Mouse (Mus musculus) gastrocnemius, adult 2 months (tissue): ENCODE data around the gene Slit3. TPM values are rescaled to one million over a fixed set of nuclear protein-coding genes. Genes with fewer than 3 reads are reported as not detected.

Experiments used
- DNase-seq: peaks from one replicate; pipeline ENCODE4 v3.0.0; 2022
- H3K27ac ChIP-seq: fragments of 200-600 bp; 2 replicates; pipeline ENCODE4 v1.8.1; 2022; ENCODE audit warnings: mild to moderate bottlenecking
- H3K4me3 ChIP-seq: fragments of 200-600 bp; 2 replicates; pipeline ENCODE4 v1.8.1; 2022; ENCODE audit warnings: mild to moderate bottlenecking, moderate library complexity
- CTCF ChIP-seq: fragments of 200-600 bp; IDR thresholded peaks from 2 replicates; pipeline ENCODE4 v1.8.1; 2022; ENCODE audit warnings: antibody characterized with exemption, mild to moderate bottlenecking, moderate library complexity
- intact Hi-C: fragments of 180-260 bp; cut with DNase I; formaldehyde crosslinking; loops from one replicate; pipeline ENCODE4 v1.15.1; 2025
- total RNA-seq, 2 experiments: library from RNA; stranded (reverse); gene quantifications; 2 replicates each; pipeline ENCODE4 v1.2.3; 2021

Slit3 gene
- total RNA-seq, 2 experiments from 2014 or later, result 9.2 to 10.9 TPM

DNA sequence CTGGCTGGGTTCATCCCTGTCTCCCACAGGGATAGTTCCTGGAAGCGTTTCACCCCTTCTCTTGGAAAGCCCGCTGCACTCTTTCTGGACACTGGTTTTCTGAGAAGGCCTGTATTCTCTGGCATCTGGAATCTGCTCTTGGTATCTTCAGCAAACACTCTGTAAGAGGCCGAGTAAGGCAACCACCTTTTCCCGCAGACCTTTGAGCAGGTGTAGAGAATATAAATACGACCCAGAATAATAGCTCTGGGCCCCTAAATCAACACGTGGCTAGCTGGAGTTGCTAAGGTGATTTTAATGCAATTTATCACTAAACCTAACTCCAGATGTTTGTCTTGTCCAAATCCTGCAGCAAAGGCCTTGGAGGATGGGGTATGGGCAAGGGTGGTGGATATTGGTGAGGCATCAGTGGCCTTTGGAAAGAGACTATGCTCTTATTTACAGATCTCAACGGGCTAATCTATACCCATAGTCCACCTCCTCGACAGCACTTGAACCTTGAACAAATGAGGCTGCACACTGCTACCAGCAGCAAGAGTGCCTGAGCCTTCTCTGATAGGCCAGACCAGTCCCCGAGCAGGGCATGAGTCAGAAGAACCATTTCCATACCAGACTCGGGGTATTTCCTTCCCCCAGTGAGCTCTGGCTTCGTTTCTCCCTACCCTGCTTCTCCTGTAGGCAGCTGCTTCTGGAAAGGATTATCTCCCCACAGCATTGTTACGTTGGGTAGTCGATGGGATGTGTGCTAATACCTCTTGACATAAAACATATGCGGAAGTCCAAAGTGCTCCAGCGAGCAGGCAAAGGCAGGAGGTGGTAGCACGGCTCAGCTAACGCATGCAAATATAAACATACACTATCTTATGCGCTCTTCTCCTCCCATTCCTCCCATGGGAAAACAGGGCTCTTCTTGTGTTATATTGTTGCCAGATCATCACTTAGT is 484.1 kb downstream of the Slit3 start:
- TF ChIP-seq CTCF, result no peak
- no peak for DNase-seq
- no peak overlapping the region for H3K27ac ChIP-seq
- H3K4me3 ChIP-seq, result no peak overlapping the region
- intact Hi-C loops, result no loop called here

DNA sequence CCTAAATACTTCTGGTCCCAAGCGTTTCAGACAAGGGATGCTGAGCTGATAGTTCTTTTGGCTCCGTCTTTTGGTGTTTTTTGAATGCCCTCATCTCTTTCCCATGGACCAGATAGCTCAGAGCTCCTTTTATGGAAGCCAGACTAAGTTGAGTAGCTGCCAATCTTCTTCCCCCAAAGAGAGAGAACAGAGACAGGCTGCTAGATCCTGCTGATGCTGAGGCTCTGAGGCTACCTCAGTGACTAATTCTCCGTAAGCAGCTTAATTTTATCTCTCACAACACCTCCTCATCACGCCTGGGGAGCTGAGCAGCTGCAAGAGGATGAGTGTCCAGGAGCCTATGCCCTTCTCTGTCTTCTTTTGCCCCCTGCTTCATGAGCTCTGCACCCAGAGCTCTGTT is 486.2 kb downstream of the Slit3 start:
- H3K4me3 ChIP-seq, result no peak overlapping the region
- DNase-seq, result no peak
- no peak for TF ChIP-seq CTCF
- no peak overlapping the region for H3K27ac ChIP-seq
- intact Hi-C loops, result no loop called here

- no peak overlapping the region for H3K4me3 ChIP-seq
- no peak for TF ChIP-seq CTCF
- H3K27ac ChIP-seq, result no peak overlapping the region
- no peak for DNase-seq
- intact Hi-C loops, result no loop called here
Measured at GRCm38 (mm10) chr11:35608794-35609193, 487.8 kb downstream of the Slit3 start.

DNA sequence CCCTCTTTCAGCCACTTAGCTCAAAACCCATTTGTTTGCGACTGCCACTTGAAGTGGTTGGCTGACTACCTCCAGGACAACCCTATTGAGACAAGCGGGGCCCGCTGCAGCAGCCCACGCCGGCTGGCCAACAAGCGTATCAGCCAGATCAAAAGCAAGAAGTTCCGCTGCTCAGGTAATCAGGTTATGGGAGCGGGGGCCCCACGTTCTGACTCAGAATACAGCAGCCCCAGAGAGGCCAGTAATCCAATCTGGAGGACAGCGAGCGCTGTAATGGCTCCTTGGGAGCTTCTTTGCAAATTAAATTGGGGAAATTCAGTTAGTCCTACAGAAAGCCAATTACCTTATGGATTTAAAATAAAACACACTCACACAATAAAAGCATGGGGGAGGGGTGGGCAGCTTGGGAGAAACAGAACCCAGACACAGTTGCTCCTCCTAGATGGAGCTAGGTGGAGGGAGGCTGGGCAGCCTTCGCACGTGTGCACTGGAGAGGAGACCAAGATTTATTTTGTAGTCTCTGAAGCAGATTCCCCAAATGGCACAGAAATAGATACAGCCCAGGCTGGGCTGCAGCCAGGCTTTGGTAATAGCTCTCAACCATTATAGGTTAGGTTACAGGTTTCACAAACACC is 491.4 kb downstream of the Slit3 start:
- Histone ChIP-seq H3K27ac (no peak overlapping the region), H3K4me3 (no peak overlapping the region)
- intact Hi-C loops, result no loop called here
- no peak for DNase-seq
- no peak for TF ChIP-seq CTCF

DNA sequence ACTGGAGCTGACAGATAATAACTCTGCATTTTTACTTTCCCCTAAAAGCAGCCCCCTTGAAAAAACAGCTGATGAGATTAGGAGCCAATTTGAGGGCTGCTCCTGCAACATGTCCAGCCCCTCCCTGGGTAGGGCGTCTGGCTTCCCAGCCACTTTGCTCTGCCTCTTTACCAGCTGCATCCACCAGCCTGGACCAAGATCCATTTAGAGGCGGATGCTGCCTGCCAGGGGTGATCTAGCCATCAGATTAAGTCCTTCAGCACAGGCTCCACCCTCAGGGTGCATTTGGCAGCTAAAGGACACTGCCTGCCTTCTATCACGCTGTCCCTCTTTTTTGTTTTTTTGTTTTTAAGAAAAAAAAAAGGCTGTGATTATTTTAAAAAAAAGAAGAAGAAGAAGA is 493.5 kb downstream of the Slit3 start:
- DNase-seq, result no peak
- Histone ChIP-seq H3K4me3 (no peak overlapping the region), H3K27ac (no peak overlapping the region)
- TF ChIP-seq CTCF, result no peak
- intact Hi-C loops, result no loop called here

DNA sequence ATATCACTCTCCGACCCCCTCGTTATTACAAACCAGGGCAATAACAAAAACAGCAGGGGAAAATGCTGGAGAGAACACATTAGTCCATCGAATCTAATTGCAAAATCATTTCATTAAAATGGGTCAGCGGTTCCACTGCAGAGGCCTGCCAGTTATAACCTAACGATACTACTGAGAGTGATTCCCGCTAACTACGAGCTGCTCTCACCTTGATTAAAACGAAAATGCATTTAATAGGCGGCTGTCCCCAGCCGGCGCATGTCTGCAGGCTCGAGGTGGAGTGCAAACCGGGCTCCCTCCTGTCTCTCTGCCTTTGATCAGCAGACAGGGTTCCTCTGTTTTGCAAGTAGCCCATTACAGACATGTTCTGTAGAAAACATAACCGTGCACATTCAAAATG is 498.4 kb downstream of the Slit3 start:
- Histone ChIP-seq H3K27ac (no peak overlapping the region), H3K4me3 (no peak overlapping the region)
- no peak for TF ChIP-seq CTCF
- intact Hi-C loops, result no loop called here
- no peak for DNase-seq

- intact Hi-C loops, result no loop called here
- TF ChIP-seq CTCF, result 0 out of 2 replicates have a peak, but pooled peaks have one; percentile 2
- Histone ChIP-seq H3K4me3 (no peak overlapping the region), H3K27ac (no peak overlapping the region)
- DNase-seq, result peak; percentile 30
Measured at GRCm38 (mm10) chr11:35622736-35623135, 501.7 kb downstream of the Slit3 start.

DNA sequence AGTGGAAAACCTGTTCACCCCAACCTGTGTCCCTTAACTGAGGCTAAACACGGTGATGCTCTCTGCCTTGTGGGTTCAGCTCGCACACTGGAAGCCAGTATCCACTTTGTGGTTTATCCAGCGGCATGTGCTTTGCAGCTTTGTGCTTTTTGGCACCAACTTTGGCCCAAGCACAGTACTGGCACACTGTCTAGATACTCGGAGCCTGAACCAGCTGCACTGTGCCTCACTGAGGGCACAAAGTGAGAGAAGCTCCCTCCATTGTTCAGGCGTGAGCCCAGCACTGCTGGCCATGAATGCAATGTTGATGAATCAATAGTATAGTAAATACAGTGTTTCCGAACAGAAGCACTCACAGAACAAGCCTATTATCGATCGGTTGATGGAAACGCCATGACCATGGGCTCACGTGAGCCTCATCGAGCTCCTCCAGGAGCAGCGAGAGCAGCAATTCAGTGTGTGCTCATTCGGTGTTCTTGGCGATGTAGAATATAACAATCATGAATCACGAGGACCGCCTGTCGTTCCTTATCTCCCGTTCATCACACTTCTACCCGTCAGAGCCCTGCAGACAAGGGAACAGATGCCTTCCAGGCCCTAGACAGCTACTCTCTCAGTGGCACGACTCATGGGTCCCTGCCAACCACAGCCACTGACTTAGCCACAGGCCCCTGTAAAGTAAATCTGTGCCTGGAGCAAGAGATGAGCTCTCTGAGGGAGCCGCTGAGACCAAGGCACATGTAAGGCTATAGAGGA is 503.7 kb downstream of the Slit3 start:
- H3K27ac ChIP-seq, result no peak overlapping the region
- intact Hi-C loops, result no loop called here
- H3K4me3 ChIP-seq, result no peak overlapping the region
- no peak for DNase-seq
- no peak for TF ChIP-seq CTCF

DNA sequence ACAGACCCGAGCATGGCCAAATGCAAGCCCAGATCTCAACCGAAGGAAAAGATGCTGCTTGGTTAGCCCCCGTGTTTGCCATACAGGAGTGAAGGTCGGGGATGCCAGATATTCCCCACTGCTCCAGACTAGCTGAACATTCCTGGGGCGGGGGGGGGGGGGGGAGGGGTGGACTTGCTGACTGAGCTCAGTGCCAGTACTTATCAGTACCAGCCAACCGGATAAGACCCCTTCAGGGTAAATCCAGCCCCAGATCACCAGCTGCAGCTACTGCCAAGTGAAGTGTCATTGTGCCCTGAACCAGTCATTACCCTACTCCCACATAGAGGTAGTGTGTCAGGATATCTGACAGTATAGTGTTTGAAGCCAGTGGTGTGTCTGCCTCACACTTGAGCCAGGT is 504.6 kb downstream of the Slit3 start:
- no peak for DNase-seq
- intact Hi-C loops, result no loop called here
- H3K27ac ChIP-seq, result no peak overlapping the region
- TF ChIP-seq CTCF, result no peak
- H3K4me3 ChIP-seq, result no peak overlapping the region

- no peak overlapping the region for H3K4me3 ChIP-seq
- intact Hi-C loops, result no loop called here
- TF ChIP-seq CTCF, result no peak
- no peak overlapping the region for H3K27ac ChIP-seq
- DNase-seq, result peak; percentile 59
Measured at GRCm38 (mm10) chr11:35626161-35626885, 505.3 kb downstream of the Slit3 start.

GRCm38 (mm10) chr11:35627815-35628214 is 506.8 kb downstream of the Slit3 start:
- TF ChIP-seq CTCF, result no peak
- peak; percentile 39 for DNase-seq
- H3K4me3 ChIP-seq, result no peak overlapping the region
- intact Hi-C loops, result no loop called here
- H3K27ac ChIP-seq, result no peak overlapping the region

GRCm38 (mm10) chr11:35632262-35632661 is 511.2 kb downstream of the Slit3 start:
- TF ChIP-seq CTCF, result no peak
- DNase-seq, result no peak
- H3K4me3 ChIP-seq, result no peak overlapping the region
- intact Hi-C loops, result no loop called here
- no peak overlapping the region for H3K27ac ChIP-seq
